Mouse (Mus musculus) forebrain, embryonic 13.5 days (tissue): ENCODE measurements at regions not wholly inside any gene's neighbourhood (a gene's known extent, or its start where the extent isn't known, plus 50 kb on each side); places are given as distances from the start of the nearest gene placed in this dataset.

Experiments used
- ATAC-seq: fragments of 200-750 bp; cut with Nextera tagmentation; 2 replicates; pipeline ENCODE4 v1.8.0; 2017
- H3K27ac ChIP-seq: fragments of 300-500 bp; sonication (generic); 2 replicates; pipeline ENCODE4 v1.5.1; 2015; ENCODE audit warnings: inconsistent platforms, mild to moderate bottlenecking, moderate library complexity
- H3K27me3 ChIP-seq: fragments of 300-500 bp; sonication (generic); 2 replicates; pipeline ENCODE4 v1.6.1; 2015; ENCODE audit warnings: mild to moderate bottlenecking, inconsistent platforms
- H3K36me3 ChIP-seq: fragments of 300-500 bp; sonication (generic); 2 replicates; pipeline ENCODE4 v1.6.1; 2015; ENCODE audit warnings: mild to moderate bottlenecking, inconsistent platforms; ENCODE audit not compliant: poor library complexity, severe bottlenecking
- H3K4me1 ChIP-seq: fragments of 300-500 bp; sonication (generic); 2 replicates; pipeline ENCODE4 v1.6.1; 2015; ENCODE audit warnings: inconsistent platforms
- H3K4me2 ChIP-seq: fragments of 300-500 bp; sonication (generic); 2 replicates; pipeline ENCODE4 v1.6.1; 2015; ENCODE audit warnings: inconsistent platforms, mild to moderate bottlenecking, moderate library complexity
- H3K4me3 ChIP-seq: fragments of 300-500 bp; sonication (generic); 2 replicates; pipeline ENCODE4 v1.5.1; 2015; ENCODE audit warnings: mild to moderate bottlenecking, inconsistent platforms
- H3K9ac ChIP-seq: fragments of 300-500 bp; sonication (generic); 2 replicates; pipeline ENCODE4 v1.6.1; 2015; ENCODE audit warnings: mild to moderate bottlenecking, inconsistent platforms
- H3K9me3 ChIP-seq: fragments of 300-500 bp; sonication (generic); replicated peaks from 2 replicates; pipeline ENCODE4 v1.6.1; 2016; ENCODE audit warnings: inconsistent platforms
- WGBS: fragments of 180-500 bp; shearing (Covaris S2); methylation state at CpG from one replicate; pipeline ENCODE4 v1.1.7; 2015; 5-methylcytosine and 5-hydroxymethylcytosine counted together

GRCm38 (mm10) chr12:52389552-52389951 is 114.2 kb upstream of the Arhgap5 start:
- Histone ChIP-seq H3K4me3 (no peak overlapping the region), H3K27me3 (no peaks in the 10 kb centered on the region), H3K27ac (peak overlapping the region; percentile 80), H3K4me2 (peak overlapping the region; percentile 6; the same call in 1 of the 2 replicates), H3K36me3 (no peaks in the 10 kb centered on the region), H3K9ac (no peak overlapping the region), H3K4me1 (peaks cover 32% of the 10 kb centered on the region), H3K9me3 (no peaks in the 10 kb centered on the region)
- 4% methylated on average over 5 of the region's 5 CpGs for WGBS
- ATAC-seq = peak; percentile 76

GRCm38 (mm10) chr12:52390242-52390641 is 113.5 kb upstream of the Arhgap5 start:
- H3K9ac ChIP-seq = no peak overlapping the region
- H3K36me3 ChIP-seq = no peaks in the 10 kb centered on the region
- no peak overlapping the region for H3K4me2 ChIP-seq
- H3K4me1 ChIP-seq = peaks cover 39% of the 10 kb centered on the region
- H3K27me3 ChIP-seq = no peaks in the 10 kb centered on the region
- no peaks in the 10 kb centered on the region for H3K9me3 ChIP-seq
- H3K27ac ChIP-seq = peak overlapping the region; percentile 80
- no peak overlapping the region for H3K4me3 ChIP-seq
- ATAC-seq = peak; percentile 61
- WGBS = 22% methylated on average over 4 of the region's 4 CpGs

- WGBS = 81% methylated on average over 4 of the region's 4 CpGs
- ATAC-seq = no peak
- no peak overlapping the region for H3K4me3 ChIP-seq
- no peak overlapping the region for H3K4me2 ChIP-seq
- no peak overlapping the region for H3K9ac ChIP-seq
- H3K4me1 ChIP-seq = peaks cover 56% of the 10 kb centered on the region
- H3K36me3 ChIP-seq = no peaks in the 10 kb centered on the region
- H3K9me3 ChIP-seq = no peaks in the 10 kb centered on the region
- no peaks in the 10 kb centered on the region for H3K27me3 ChIP-seq
- H3K27ac ChIP-seq = no peak overlapping the region
Observed at GRCm38 (mm10) chr12:52392636-52393035, 111.1 kb upstream of the Arhgap5 start.

GRCm38 (mm10) chr12:52393981-52394718 is 109.6 kb upstream of the Arhgap5 start:
- no peaks in the 10 kb centered on the region for H3K36me3 ChIP-seq
- no peak overlapping the region for H3K4me3 ChIP-seq
- no peak overlapping the region for H3K4me2 ChIP-seq
- H3K9ac ChIP-seq = no peak overlapping the region
- no peaks in the 10 kb centered on the region for H3K27me3 ChIP-seq
- peak; percentile 41; the same call in 1 of the 2 replicates for ATAC-seq
- peaks cover 64% of the 10 kb centered on the region for H3K4me1 ChIP-seq
- H3K27ac ChIP-seq = 0 out of 2 replicates have a peak overlapping the region, but pooled peaks have one; percentile 25
- 48% methylated on average over 15 of the region's 15 CpGs for WGBS
- no peaks in the 10 kb centered on the region for H3K9me3 ChIP-seq

GRCm38 (mm10) chr12:52394719-52395062 is 109.1 kb upstream of the Arhgap5 start:
- no peaks in the 10 kb centered on the region for H3K36me3 ChIP-seq
- 82% methylated on average over 3 of the region's 3 CpGs for WGBS
- H3K27ac ChIP-seq = 0 out of 2 replicates have a peak overlapping the region, but pooled peaks have one; percentile 25

GRCm38 (mm10) chr12:52395111-52395510 is 108.7 kb upstream of the Arhgap5 start:
- no peak for ATAC-seq
- no peak overlapping the region for H3K27ac ChIP-seq
- H3K9ac ChIP-seq = no peak overlapping the region
- H3K9me3 ChIP-seq = no peaks in the 10 kb centered on the region
- H3K4me1 ChIP-seq = peaks cover 54% of the 10 kb centered on the region
- no peak overlapping the region for H3K4me2 ChIP-seq
- no peaks in the 10 kb centered on the region for H3K27me3 ChIP-seq
- 49% methylated on average over 4 of the region's 4 CpGs for WGBS
- H3K4me3 ChIP-seq = no peak overlapping the region
- H3K36me3 ChIP-seq = no peaks in the 10 kb centered on the region

More at GRCm38 (mm10) chr12:52394719-52395062, 109.1 kb upstream of the Arhgap5 start:
- Histone ChIP-seq H3K9me3 (no peaks in the 10 kb centered on the region), H3K4me1 (peaks cover 59% of the 10 kb centered on the region), H3K4me3 (no peak overlapping the region), H3K27me3 (no peaks in the 10 kb centered on the region), H3K9ac (no peak overlapping the region), H3K4me2 (no peak overlapping the region)
- ATAC-seq = peak; percentile 19; the same call in 1 of the 2 replicates

GRCm38 (mm10) chr12:52396178-52396841 is 107.5 kb upstream of the Arhgap5 start:
- H3K36me3 ChIP-seq = no peaks in the 10 kb centered on the region
- H3K27ac ChIP-seq = peak overlapping the region; percentile 38; the same call in 1 of the 2 replicates
- 50% methylated on average over 14 of the region's 14 CpGs for WGBS
- no peak overlapping the region for H3K4me3 ChIP-seq
- H3K4me2 ChIP-seq = no peak overlapping the region
- H3K9me3 ChIP-seq = no peaks in the 10 kb centered on the region
- no peaks in the 10 kb centered on the region for H3K27me3 ChIP-seq
- H3K9ac ChIP-seq = peak overlapping the region; percentile 13; the same call in 1 of the 2 replicates
- peaks cover 47% of the 10 kb centered on the region for H3K4me1 ChIP-seq
- peak; percentile 74 for ATAC-seq

GRCm38 (mm10) chr12:52397718-52398510 is 105.9 kb upstream of the Arhgap5 start:
- WGBS = 34% methylated on average over 2 of the region's 2 CpGs
- Histone ChIP-seq H3K27ac (no peak overlapping the region), H3K4me3 (no peak overlapping the region), H3K4me1 (peaks cover 47% of the 10 kb centered on the region), H3K4me2 (no peak overlapping the region), H3K27me3 (no peaks in the 10 kb centered on the region), H3K9ac (no peak overlapping the region), H3K9me3 (no peaks in the 10 kb centered on the region; the same call in 1 of the 2 replicates), H3K36me3 (no peaks in the 10 kb centered on the region)
- ATAC-seq = no peak

GRCm38 (mm10) chr12:52398511-52398975 is 105.2 kb upstream of the Arhgap5 start:
- Histone ChIP-seq H3K9me3 (no peaks in the 10 kb centered on the region; the same call in 1 of the 2 replicates), H3K27me3 (no peaks in the 10 kb centered on the region), H3K9ac (no peak overlapping the region), H3K4me3 (no peak overlapping the region), H3K36me3 (no peaks in the 10 kb centered on the region), H3K4me1 (peaks cover 45% of the 10 kb centered on the region), H3K4me2 (no peak overlapping the region), H3K27ac (no peak overlapping the region)
- no peak for ATAC-seq
- WGBS = 68% methylated on average over 6 of the region's 6 CpGs

GRCm38 (mm10) chr12:52400099-52400498 is 103.7 kb upstream of the Arhgap5 start:
- 82% methylated on average over 3 of the region's 3 CpGs for WGBS
- ATAC-seq = no peak

GRCm38 (mm10) chr12:52402711-52403110 is 101.1 kb upstream of the Arhgap5 start:
- Histone ChIP-seq H3K4me2 (no peak overlapping the region), H3K27me3 (no peaks in the 10 kb centered on the region), H3K4me3 (no peak overlapping the region), H3K4me1 (peaks cover 10% of the 10 kb centered on the region), H3K36me3 (no peaks in the 10 kb centered on the region), H3K9ac (no peak overlapping the region), H3K27ac (no peak overlapping the region), H3K9me3 (no peaks in the 10 kb centered on the region; the same call in 1 of the 2 replicates)
- WGBS = 99% methylated on average over 4 of the region's 4 CpGs
- no peak for ATAC-seq

More at GRCm38 (mm10) chr12:52400099-52400498, 103.7 kb upstream of the Arhgap5 start:
- no peak overlapping the region for H3K4me2 ChIP-seq
- H3K4me3 ChIP-seq = no peak overlapping the region
- H3K27ac ChIP-seq = no peak overlapping the region
- H3K27me3 ChIP-seq = no peaks in the 10 kb centered on the region
- no peaks in the 10 kb centered on the region for H3K36me3 ChIP-seq
- no peak overlapping the region for H3K9ac ChIP-seq
- H3K4me1 ChIP-seq = peaks cover 30% of the 10 kb centered on the region
- H3K9me3 ChIP-seq = no peaks in the 10 kb centered on the region; the same call in 1 of the 2 replicates
